Mouse (Mus musculus) G1E (cell line): ENCODE measurements at regions not wholly inside any gene's neighbourhood (a gene's known extent, or its start where the extent isn't known, plus 50 kb on each side); places are given as distances from the start of the nearest gene placed in this dataset.

Experiments used
- ATAC-seq: 2 replicates; pipeline ENCODE4 v1.8.0; 2016; ENCODE audit warnings: mild to moderate bottlenecking; ENCODE audit not compliant: insufficient number of reproducible peaks, poor library complexity, low FRiP score, severe bottlenecking; ENCODE audit errors: extremely low read depth
- DNase-seq: peaks from one replicate; pipeline ENCODE4 v3.0.0; 2012; ENCODE audit warnings: low spot score
- H3K27me3 ChIP-seq: 2 replicates; pipeline ENCODE4 v1.6.1; 2012; ENCODE audit warnings: mild to moderate bottlenecking, low read length, inconsistent platforms; ENCODE audit not compliant: insufficient read depth
- H3K36me3 ChIP-seq: replicated peaks from 2 replicates; pipeline ENCODE3; 2012; ENCODE audit warnings: mild to moderate bottlenecking, inconsistent platforms
- H3K4me1 ChIP-seq: 2 replicates; pipeline ENCODE4 v1.6.1; 2012; ENCODE audit warnings: low read depth, low read length, inconsistent platforms, mixed read lengths; ENCODE audit not compliant: insufficient read depth
- H3K4me3 ChIP-seq: 2 replicates; pipeline ENCODE4 v1.5.1; 2012; ENCODE audit warnings: low read depth, mild to moderate bottlenecking, inconsistent platforms, low read length, moderate library complexity, mixed read lengths
- H3K9me3 ChIP-seq: replicated peaks from 2 replicates; pipeline ENCODE4 v1.6.1; 2012; ENCODE audit warnings: inconsistent platforms
- CTCF ChIP-seq: IDR thresholded peaks from 2 replicates; pipeline ENCODE4 v1.5.1; 2012; ENCODE audit warnings: low read depth, low read length, inconsistent platforms, mixed read lengths
- GATA1 ChIP-seq: IDR thresholded peaks from 2 replicates; pipeline ENCODE4 v1.6.1; 2012; ENCODE audit warnings: borderline replicate concordance, low read length, inconsistent platforms, mixed read lengths
- GATA2 ChIP-seq: IDR thresholded peaks from 2 replicates; pipeline ENCODE4 v1.6.1; 2012; ENCODE audit warnings: low read depth, low read length, inconsistent platforms, borderline replicate concordance
- POLR2AphosphoS5 ChIP-seq: IDR thresholded peaks from 2 replicates; pipeline ENCODE4 v1.6.1; 2012; ENCODE audit warnings: low read depth, low read length, inconsistent platforms; ENCODE audit not compliant: insufficient replicate concordance
- TAL1 ChIP-seq: conservative IDR thresholded peaks from 2 replicates; pipeline ENCODE4 v1.6.1; 2012; ENCODE audit warnings: low read depth, low read length, inconsistent platforms, mixed read lengths

GRCm38 (mm10) chrX:146428506-146428905 lies 533.8 kb upstream of the Htr2c start:
- no peaks in the 10 kb centered on the region for H3K36me3 ChIP-seq
- no peak for ATAC-seq
- no peak for TF ChIP-seq POLR2AphosphoS5
- TF ChIP-seq TAL1: no peak
- TF ChIP-seq GATA2: no peak
- no peaks in the 10 kb centered on the region for H3K4me1 ChIP-seq
- no peak for DNase-seq
- H3K9me3 ChIP-seq: no peaks in the 10 kb centered on the region
- H3K4me3 ChIP-seq: no peak overlapping the region
- no peaks in the 10 kb centered on the region for H3K27me3 ChIP-seq

GRCm38 (mm10) chrX:146459891-146460290 lies 502.4 kb upstream of the Htr2c start:
- Histone ChIP-seq H3K36me3 (no peaks in the 10 kb centered on the region), H3K27me3 (no peaks in the 10 kb centered on the region), H3K9me3 (no peaks in the 10 kb centered on the region), H3K4me3 (no peak overlapping the region), H3K4me1 (no peaks in the 10 kb centered on the region)
- no peak for TF ChIP-seq POLR2AphosphoS5
- TF ChIP-seq GATA1: no peak
- TF ChIP-seq GATA2: no peak
- TF ChIP-seq TAL1: no peak
- no peak for TF ChIP-seq CTCF
- DNase-seq: no peak
- ATAC-seq: no peak

GRCm38 (mm10) chrX:146477581-146477980 lies 484.7 kb upstream of the Htr2c start:
- DNase-seq: no peak
- TF ChIP-seq POLR2AphosphoS5 (no peak), GATA1 (no peak), CTCF (no peak)
- Histone ChIP-seq H3K4me3 (no peak overlapping the region), H3K36me3 (no peaks in the 10 kb centered on the region), H3K4me1 (no peaks in the 10 kb centered on the region), H3K27me3 (no peaks in the 10 kb centered on the region), H3K9me3 (no peaks in the 10 kb centered on the region)
- ATAC-seq: no peak

GRCm38 (mm10) chrX:146512492-146512891 lies 449.8 kb upstream of the Htr2c start:
- Histone ChIP-seq H3K36me3 (no peaks in the 10 kb centered on the region), H3K4me1 (no peaks in the 10 kb centered on the region), H3K4me3 (no peak overlapping the region), H3K27me3 (no peaks in the 10 kb centered on the region), H3K9me3 (no peaks in the 10 kb centered on the region)
- DNase-seq (no peak), ATAC-seq (no peak)
- TF ChIP-seq POLR2AphosphoS5: no peak
- TF ChIP-seq TAL1: no peak
- no peak for TF ChIP-seq CTCF
- TF ChIP-seq GATA2: no peak
- no peak for TF ChIP-seq GATA1

GRCm38 (mm10) chrX:146513261-146513660 lies 449.1 kb upstream of the Htr2c start:
- H3K9me3 ChIP-seq: no peaks in the 10 kb centered on the region
- ATAC-seq (no peak), DNase-seq (no peak)
- no peak overlapping the region for H3K4me3 ChIP-seq
- no peaks in the 10 kb centered on the region for H3K27me3 ChIP-seq
- H3K36me3 ChIP-seq: no peaks in the 10 kb centered on the region
- no peaks in the 10 kb centered on the region for H3K4me1 ChIP-seq
- no peak for TF ChIP-seq CTCF
- no peak for TF ChIP-seq GATA2
- TF ChIP-seq GATA1: no peak
- TF ChIP-seq TAL1: no peak
- TF ChIP-seq POLR2AphosphoS5: no peak

- no peaks in the 10 kb centered on the region for H3K27me3 ChIP-seq
- no peaks in the 10 kb centered on the region; the same call in 1 of the 2 replicates for H3K4me1 ChIP-seq
- ATAC-seq: peak; percentile 82
- no peak overlapping the region for H3K4me3 ChIP-seq
- no peaks in the 10 kb centered on the region for H3K36me3 ChIP-seq
- TF ChIP-seq TAL1 (0 out of 2 replicates have a peak, but pooled peaks have one; percentile 12), GATA1 (no peak), GATA2 (no peak), CTCF (no peak), POLR2AphosphoS5 (no peak)
- DNase-seq: no peak
- no peaks in the 10 kb centered on the region for H3K9me3 ChIP-seq
These were observed 433.5 kb upstream of the Htr2c start for GRCm38 (mm10) chrX:146528775-146529174.

GRCm38 (mm10) chrX:146537811-146538210 lies 424.5 kb upstream of the Htr2c start:
- Histone ChIP-seq H3K9me3 (no peaks in the 10 kb centered on the region), H3K27me3 (no peaks in the 10 kb centered on the region), H3K4me1 (no peaks in the 10 kb centered on the region), H3K36me3 (no peaks in the 10 kb centered on the region), H3K4me3 (no peak overlapping the region)
- no peak for TF ChIP-seq TAL1
- no peak for TF ChIP-seq CTCF
- TF ChIP-seq GATA1: no peak
- TF ChIP-seq POLR2AphosphoS5: no peak
- TF ChIP-seq GATA2: no peak
- ATAC-seq: no peak
- DNase-seq: no peak
